Mouse (Mus musculus) lung, postnatal 0 days (tissue): ENCODE data around the gene Zfp618.

Experiments used
- CTCF ChIP-seq: IDR thresholded peaks from 2 replicates; pipeline ENCODE4 v1.5.1; 2016; ENCODE audit warnings: antibody characterized with exemption, mild to moderate bottlenecking
- EP300 ChIP-seq: IDR thresholded peaks from 2 replicates; pipeline ENCODE4 v1.6.1; 2016; ENCODE audit warnings: antibody characterized with exemption, mild to moderate bottlenecking, control low read depth

- TF ChIP-seq EP300 (no peak), CTCF (no peak)
Measured at GRCm38 (mm10) chr4:62993190-62993589, 27.8 kb downstream of the Zfp618 start.
